Mouse (Mus musculus): ENCODE measurements around the gene Sdsl. TPM values are rescaled to one million over a fixed set of nuclear protein-coding genes. Genes with fewer than 3 reads are reported as not detected.

Sdsl gene
- polyA plus RNA-seq (2014; fragmentation: Nextera tagmentation; extraction: Ambion mirVana), result 6.6 and 8.6 TPM in 2 replicates

DNA sequence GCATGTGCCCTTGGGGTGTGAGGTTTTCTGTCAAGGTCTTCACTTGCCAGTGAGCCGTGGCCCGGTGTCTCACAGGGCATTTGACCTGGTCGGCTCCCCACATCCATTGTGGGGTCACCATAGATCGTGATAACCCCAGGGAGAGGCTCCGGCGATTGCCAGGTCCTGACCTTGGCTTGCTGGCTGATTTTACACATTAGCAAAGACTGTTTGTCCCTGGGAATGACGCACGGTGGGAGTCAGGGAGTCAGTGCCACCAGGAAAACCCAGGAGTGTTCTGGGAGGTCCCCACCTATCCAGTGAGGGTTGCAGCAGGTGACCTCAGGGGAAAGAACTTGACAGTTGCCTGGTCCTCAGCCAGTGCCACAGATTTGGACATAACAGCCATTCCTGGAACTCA is at the start of gene Sdsl:
Gene Sdsl, minus strand, starts transcription at position 41 of the 400 bp plus-strand sequence.
- WGBS (ENCODE audit: insufficient replicate concordance), result 64% methylated on average over 8 of the region's 8 CpGs
- Histone ChIP-seq H3K4me2 (no peak within 1 kb of the TSS), H3K9me3 (replicated peaks; ENCODE audit: control insufficient read depth, low read length) (no peaks in the 10 kb centered on the region), H3K4me3 (ENCODE audit: low read depth, low read length) (no peak within 1 kb of the TSS), H3K27me3 (ENCODE audit: control insufficient read depth, insufficient read depth, low read length) (no peaks in the 10 kb centered on the region), H3K4me1 (ENCODE audit: control insufficient read depth, insufficient read depth, low read length) (peaks cover 6% of the 10 kb centered on the region), H3K36me3 (ENCODE audit: control insufficient read depth, insufficient read depth, low read length) (no peaks in the 10 kb centered on the region), H3K27ac (ENCODE audit: low read depth, low read length) (no peak within 1 kb of the TSS), H3K9ac (ENCODE audit: low read depth, low read length) (no peak within 1 kb of the TSS)
- ATAC-seq (replicated peaks; ENCODE audit: insufficient number of reproducible peaks, low FRiP score, low TSS enrichment), result no peak

DNA sequence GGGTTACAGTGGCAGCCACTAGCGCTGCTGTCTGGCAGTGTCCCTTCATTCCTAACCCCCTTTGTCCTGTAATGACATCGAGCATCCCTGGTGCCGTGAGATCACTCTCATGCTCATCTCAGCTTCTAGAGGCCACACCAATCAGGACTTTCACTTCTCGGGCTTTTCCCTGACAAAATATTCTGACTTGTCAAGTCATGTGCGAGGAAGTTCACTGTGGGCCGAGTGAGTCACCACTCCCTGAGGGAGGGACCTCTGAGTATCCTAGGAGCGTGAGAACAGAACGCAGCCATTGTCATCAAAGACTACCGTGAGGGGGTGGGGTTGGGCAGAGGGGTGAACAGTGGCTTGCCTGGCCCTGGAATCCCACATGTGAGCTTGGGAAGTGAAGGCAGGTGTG is 44.9 kb upstream of the Sdsl start:
- no peak overlapping the region for H3K4me2 ChIP-seq
- H3K4me1 ChIP-seq (ENCODE audit: control insufficient read depth, insufficient read depth, low read length), result peaks cover 15% of the 10 kb centered on the region
- no peaks in the 10 kb centered on the region for H3K9me3 ChIP-seq (replicated peaks; ENCODE audit: control insufficient read depth, low read length)
- H3K9ac ChIP-seq (ENCODE audit: low read depth, low read length), result no peak overlapping the region
- H3K27me3 ChIP-seq (ENCODE audit: control insufficient read depth, insufficient read depth, low read length), result no peaks in the 10 kb centered on the region
- no peak overlapping the region for H3K4me3 ChIP-seq (ENCODE audit: low read depth, low read length)
- no peak overlapping the region for H3K27ac ChIP-seq (ENCODE audit: low read depth, low read length)
- no peaks in the 10 kb centered on the region for H3K36me3 ChIP-seq (ENCODE audit: control insufficient read depth, insufficient read depth, low read length)
- ATAC-seq (replicated peaks; ENCODE audit: insufficient number of reproducible peaks, low FRiP score, low TSS enrichment), result no peak
- 43% methylated on average over 9 of the region's 9 CpGs for WGBS (ENCODE audit: insufficient replicate concordance)

DNA sequence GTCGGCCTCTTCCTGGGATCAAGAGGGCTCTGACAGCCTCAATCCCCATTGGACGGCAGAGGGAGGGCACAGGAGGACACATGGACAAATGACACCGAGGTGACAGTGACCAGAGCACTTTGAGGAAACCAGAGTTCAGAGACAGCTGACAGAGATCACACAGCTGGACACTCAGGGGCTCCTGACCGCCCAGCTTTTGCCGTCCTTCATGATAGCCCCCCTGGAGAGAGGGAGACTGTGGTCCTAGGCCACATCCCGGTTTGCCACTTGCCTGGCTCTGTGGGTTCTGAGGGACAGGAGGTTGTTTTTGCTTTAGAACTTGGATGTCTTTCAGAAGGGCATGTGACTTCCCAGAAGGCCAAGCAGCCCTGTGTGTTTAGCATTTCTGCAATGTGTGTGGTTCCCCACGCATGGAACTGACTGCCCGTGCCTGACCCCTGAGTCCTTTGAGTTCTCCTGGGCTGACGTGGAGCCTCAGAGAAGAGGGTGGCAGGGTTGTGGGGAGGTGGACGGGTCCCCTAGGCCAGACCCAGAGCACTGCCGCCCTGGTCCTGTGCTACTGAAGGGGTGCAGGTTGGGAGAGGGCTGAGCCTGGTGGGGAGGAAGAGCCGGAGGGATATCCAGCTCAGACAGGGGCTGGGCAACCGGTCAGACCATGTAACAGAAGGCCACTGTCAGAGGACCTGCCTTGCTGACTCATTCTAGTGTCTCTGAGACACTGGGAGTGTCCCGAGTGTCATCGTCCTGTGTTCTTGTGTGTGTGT is 43.8 kb upstream of the Sdsl start:
- H3K4me3 ChIP-seq (ENCODE audit: low read depth, low read length), result no peak overlapping the region
- H3K27ac ChIP-seq (ENCODE audit: low read depth, low read length), result no peak overlapping the region
- ATAC-seq (replicated peaks; ENCODE audit: insufficient number of reproducible peaks, low FRiP score, low TSS enrichment), result no peak
- H3K4me1 ChIP-seq (ENCODE audit: control insufficient read depth, insufficient read depth, low read length), result peaks cover 15% of the 10 kb centered on the region
- no peak overlapping the region for H3K9ac ChIP-seq (ENCODE audit: low read depth, low read length)
- H3K27me3 ChIP-seq (ENCODE audit: control insufficient read depth, insufficient read depth, low read length), result 0 out of 2 replicates have a peak, but pooled peaks cover 2% of the 10 kb centered on the region
- no peaks in the 10 kb centered on the region for H3K9me3 ChIP-seq (replicated peaks; ENCODE audit: control insufficient read depth, low read length)
- 33% methylated on average over 15 of the region's 15 CpGs for WGBS (ENCODE audit: insufficient replicate concordance)
- no peaks in the 10 kb centered on the region for H3K36me3 ChIP-seq (ENCODE audit: control insufficient read depth, insufficient read depth, low read length)
- H3K4me2 ChIP-seq, result no peak overlapping the region

DNA sequence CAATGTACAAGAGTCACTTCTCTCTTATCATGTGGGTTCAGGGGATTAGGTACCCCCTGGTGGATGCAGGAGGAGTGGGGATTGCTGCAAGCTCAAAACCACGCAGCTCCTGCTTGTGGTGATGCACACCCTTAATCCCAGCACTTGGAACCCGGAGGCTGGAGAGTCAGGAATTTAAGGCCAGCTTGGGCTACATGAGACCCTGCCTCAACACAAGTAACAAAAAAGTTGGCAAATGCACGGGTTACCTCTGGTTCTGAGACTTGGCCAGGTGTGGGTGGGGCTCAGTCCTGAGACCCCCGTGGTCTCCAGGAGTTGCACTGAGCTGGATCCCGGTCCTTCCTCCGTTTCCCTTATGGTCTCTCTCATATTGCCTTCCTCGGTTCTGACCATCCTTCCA is 42.8 kb upstream of the Sdsl start:
- no peak overlapping the region for H3K9ac ChIP-seq (ENCODE audit: low read depth, low read length)
- peaks cover 18% of the 10 kb centered on the region for H3K4me1 ChIP-seq (ENCODE audit: control insufficient read depth, insufficient read depth, low read length)

DNA sequence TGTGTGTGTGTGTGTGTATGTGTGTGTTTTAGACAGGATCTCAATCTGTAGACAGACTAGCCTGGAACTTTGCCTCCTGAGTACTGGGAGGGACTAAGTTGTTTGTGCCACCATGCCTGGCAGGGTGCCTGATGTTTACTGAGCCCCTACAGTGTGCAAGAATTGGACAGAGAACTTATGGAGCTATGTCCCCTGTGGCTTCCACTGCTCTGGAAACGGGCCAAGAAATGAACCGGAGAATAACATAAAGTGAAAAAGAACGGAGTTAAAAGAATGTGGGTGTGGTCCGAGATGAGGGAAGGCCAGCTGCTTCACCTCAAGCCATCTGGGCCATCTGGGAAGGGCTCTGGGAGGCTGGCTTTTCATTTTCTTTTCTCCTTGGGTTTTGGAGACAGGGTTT is 42.1 kb upstream of the Sdsl start:
- Histone ChIP-seq H3K27me3 (ENCODE audit: control insufficient read depth, insufficient read depth, low read length) (0 out of 2 replicates have a peak, but pooled peaks cover 4% of the 10 kb centered on the region), H3K9ac (ENCODE audit: low read depth, low read length) (no peak overlapping the region)

More for the DNA sequence above, 42.8 kb upstream of the Sdsl start:
- WGBS (ENCODE audit: insufficient replicate concordance), result 60% methylated on average over 7 of the region's 7 CpGs
- no peaks in the 10 kb centered on the region for H3K36me3 ChIP-seq (ENCODE audit: control insufficient read depth, insufficient read depth, low read length)
- 0 out of 2 replicates have a peak, but pooled peaks cover 4% of the 10 kb centered on the region for H3K27me3 ChIP-seq (ENCODE audit: control insufficient read depth, insufficient read depth, low read length)
- no peak overlapping the region for H3K4me3 ChIP-seq (ENCODE audit: low read depth, low read length)
- H3K9me3 ChIP-seq (replicated peaks; ENCODE audit: control insufficient read depth, low read length), result no peaks in the 10 kb centered on the region
- no peak for ATAC-seq (replicated peaks; ENCODE audit: insufficient number of reproducible peaks, low FRiP score, low TSS enrichment)
- no peak overlapping the region for H3K4me2 ChIP-seq
- no peak overlapping the region for H3K27ac ChIP-seq (ENCODE audit: low read depth, low read length)

DNA sequence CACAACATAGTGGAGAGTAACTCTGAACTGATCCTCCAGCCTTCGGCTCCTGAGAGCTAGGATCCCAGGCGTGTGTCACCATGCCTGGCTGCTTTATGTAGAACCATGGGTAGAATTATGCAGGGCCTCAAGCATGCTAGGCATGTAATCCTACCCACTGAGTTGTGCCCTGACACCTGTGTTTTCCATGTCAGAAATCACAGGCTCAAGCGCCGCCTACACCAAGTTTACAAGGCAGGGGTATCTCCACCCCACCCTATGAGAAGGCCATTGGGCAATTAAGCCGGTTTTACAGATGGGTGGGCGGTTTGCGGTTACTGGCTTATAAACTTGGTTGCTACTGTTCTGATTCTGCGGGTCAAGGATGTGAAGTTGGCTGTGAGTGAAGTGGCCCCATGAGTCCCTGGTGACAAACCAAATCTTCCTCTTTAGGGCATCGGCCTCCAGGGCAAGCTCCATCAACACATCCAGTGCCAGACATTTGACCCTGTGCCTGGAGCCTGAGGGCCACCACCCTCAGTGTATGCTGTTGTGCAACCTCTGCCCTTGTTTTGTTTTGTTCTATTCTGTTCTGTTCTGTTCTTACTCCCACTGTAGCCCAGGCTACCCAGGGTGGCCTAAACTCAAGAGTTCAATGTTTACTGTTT is 41.5 kb upstream of the Sdsl start:
- Histone ChIP-seq H3K4me3 (ENCODE audit: low read depth, low read length) (no peak overlapping the region), H3K4me1 (ENCODE audit: control insufficient read depth, insufficient read depth, low read length) (peaks cover 18% of the 10 kb centered on the region), H3K4me2 (no peak overlapping the region), H3K9me3 (replicated peaks; ENCODE audit: control insufficient read depth, low read length) (no peaks in the 10 kb centered on the region), H3K9ac (ENCODE audit: low read depth, low read length) (no peak overlapping the region), H3K36me3 (ENCODE audit: control insufficient read depth, insufficient read depth, low read length) (no peaks in the 10 kb centered on the region), H3K27ac (ENCODE audit: low read depth, low read length) (no peak overlapping the region), H3K27me3 (ENCODE audit: control insufficient read depth, insufficient read depth, low read length) (0 out of 2 replicates have a peak, but pooled peaks cover 4% of the 10 kb centered on the region)
- ATAC-seq (replicated peaks; ENCODE audit: insufficient number of reproducible peaks, low FRiP score, low TSS enrichment), result no peak
- 88% methylated on average over 9 of the region's 9 CpGs for WGBS (ENCODE audit: insufficient replicate concordance)

More for the DNA sequence above, 42.1 kb upstream of the Sdsl start:
- Histone ChIP-seq H3K4me2 (no peak overlapping the region), H3K27ac (ENCODE audit: low read depth, low read length) (no peak overlapping the region), H3K4me1 (ENCODE audit: control insufficient read depth, insufficient read depth, low read length) (peaks cover 18% of the 10 kb centered on the region), H3K4me3 (ENCODE audit: low read depth, low read length) (no peak overlapping the region), H3K36me3 (ENCODE audit: control insufficient read depth, insufficient read depth, low read length) (no peaks in the 10 kb centered on the region), H3K9me3 (replicated peaks; ENCODE audit: control insufficient read depth, low read length) (no peaks in the 10 kb centered on the region)
- WGBS (ENCODE audit: insufficient replicate concordance), result 23% methylated on average over 4 of the region's 4 CpGs
- no peak for ATAC-seq (replicated peaks; ENCODE audit: insufficient number of reproducible peaks, low FRiP score, low TSS enrichment)

DNA sequence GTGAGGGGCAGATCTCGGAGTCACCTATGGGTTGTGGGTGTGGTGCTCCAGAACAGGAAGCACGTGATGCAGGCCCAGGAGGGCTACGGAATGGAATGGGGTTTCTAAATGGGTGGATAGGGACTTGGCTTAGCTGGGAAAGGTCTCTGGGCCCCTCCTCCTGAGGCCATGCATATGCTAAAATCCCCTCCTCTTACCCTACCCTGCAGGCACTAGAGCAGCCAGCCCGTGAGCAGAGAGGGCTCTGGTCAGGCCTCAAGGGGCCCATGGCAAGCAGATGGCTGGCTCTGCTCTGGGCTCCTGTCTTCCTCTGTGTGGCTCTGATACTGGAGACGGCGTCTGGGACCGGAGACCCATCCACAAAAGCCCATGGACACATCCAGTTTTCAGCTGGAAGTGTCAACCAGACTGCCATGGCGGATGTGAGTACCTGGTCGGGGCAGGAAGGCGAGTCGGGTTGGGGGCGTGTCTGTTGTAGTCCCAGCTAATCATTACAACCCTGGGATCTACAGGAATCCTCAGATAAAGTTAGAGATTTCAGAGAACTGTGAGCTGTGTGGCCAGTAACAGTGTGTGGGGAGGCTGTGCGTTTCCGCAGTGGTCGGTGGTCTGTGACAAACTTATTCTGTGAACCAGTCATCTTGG is 40.4 kb upstream of the Sdsl start:
- Histone ChIP-seq H3K36me3 (ENCODE audit: control insufficient read depth, insufficient read depth, low read length) (no peaks in the 10 kb centered on the region), H3K4me2 (no peak overlapping the region), H3K4me1 (ENCODE audit: control insufficient read depth, insufficient read depth, low read length) (peaks cover 18% of the 10 kb centered on the region), H3K9me3 (replicated peaks; ENCODE audit: control insufficient read depth, low read length) (no peaks in the 10 kb centered on the region), H3K9ac (ENCODE audit: low read depth, low read length) (no peak overlapping the region), H3K27ac (ENCODE audit: low read depth, low read length) (no peak overlapping the region), H3K4me3 (ENCODE audit: low read depth, low read length) (no peak overlapping the region), H3K27me3 (ENCODE audit: control insufficient read depth, insufficient read depth, low read length) (0 out of 2 replicates have a peak, but pooled peaks cover 4% of the 10 kb centered on the region)
- no peak for ATAC-seq (replicated peaks; ENCODE audit: insufficient number of reproducible peaks, low FRiP score, low TSS enrichment)
- 52% methylated on average over 15 of the region's 15 CpGs for WGBS (ENCODE audit: insufficient replicate concordance)

DNA sequence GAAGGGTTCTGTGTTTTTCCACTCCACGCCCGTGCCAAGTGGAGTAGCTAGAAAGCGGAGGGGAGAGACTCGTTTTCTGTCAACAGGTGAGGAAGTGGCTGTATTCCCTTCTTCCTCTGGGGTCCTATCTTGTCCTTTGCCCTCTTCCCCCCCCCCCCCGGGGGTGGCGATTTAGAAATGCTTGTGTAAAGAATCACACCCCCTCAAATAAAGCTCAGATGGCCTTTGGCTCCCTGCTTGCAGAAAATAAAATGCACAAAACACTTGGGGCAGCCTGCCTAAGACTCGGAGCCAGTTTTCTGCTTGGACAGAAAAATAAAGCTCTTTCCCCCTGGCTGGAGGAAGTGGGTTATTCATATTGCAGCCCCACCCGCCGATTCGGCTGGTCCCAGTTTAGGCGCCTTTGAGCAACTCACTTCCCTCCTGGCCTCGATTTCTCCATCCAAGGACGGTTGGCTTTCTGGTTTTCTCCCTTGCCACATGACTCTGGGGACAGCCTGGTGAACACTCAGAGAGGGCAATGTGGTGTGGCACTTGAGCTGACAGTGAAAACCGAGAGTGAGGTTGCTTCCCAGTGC is 39.1 kb upstream of the Sdsl start:
- WGBS (ENCODE audit: insufficient replicate concordance), result 29% methylated on average over 14 of the region's 14 CpGs
- Histone ChIP-seq H3K4me3 (ENCODE audit: low read depth, low read length) (peak overlapping the region; percentile 55), H3K9me3 (replicated peaks; ENCODE audit: control insufficient read depth, low read length) (no peaks in the 10 kb centered on the region), H3K36me3 (ENCODE audit: control insufficient read depth, insufficient read depth, low read length) (no peaks in the 10 kb centered on the region), H3K4me2 (peak overlapping the region; percentile 82), H3K27ac (ENCODE audit: low read depth, low read length) (no peak overlapping the region), H3K27me3 (ENCODE audit: control insufficient read depth, insufficient read depth, low read length) (0 out of 2 replicates have a peak, but pooled peaks cover 4% of the 10 kb centered on the region), H3K4me1 (ENCODE audit: control insufficient read depth, insufficient read depth, low read length) (peaks cover 18% of the 10 kb centered on the region), H3K9ac (ENCODE audit: low read depth, low read length) (peak overlapping the region; percentile 67; the same call in 1 of the 2 replicates)
- no peak for ATAC-seq (replicated peaks; ENCODE audit: insufficient number of reproducible peaks, low FRiP score, low TSS enrichment)

All from heart, embryonic 11.5 days (tissue).